Mouse (Mus musculus) testis, adult 2 months (tissue): ENCODE measurements around the gene Pomgnt1.

Experiments used
- CTCF ChIP-seq: fragments of 200-500 bp; IDR thresholded peaks from 2 replicates; pipeline ENCODE4 v1.5.1; 2012; ENCODE audit warnings: low read depth, mild to moderate bottlenecking, inconsistent platforms, low read length, moderate library complexity; ENCODE audit not compliant: control insufficient read depth, insufficient read depth, insufficient replicate concordance
- POLR2A ChIP-seq: fragments of 200-500 bp; IDR thresholded peaks from 2 replicates; pipeline ENCODE4 v1.6.1; 2012; ENCODE audit warnings: low read depth, mild to moderate bottlenecking, inconsistent platforms, low read length, moderate library complexity; ENCODE audit not compliant: control insufficient read depth

GRCm38 (mm10) chr4:116149812-116150155, 26.1 kb downstream of the Pomgnt1 start:
- TF ChIP-seq CTCF: no peak
- TF ChIP-seq POLR2A: no peak
